Mouse (Mus musculus): ENCODE measurements around the gene Klhdc9. TPM values are rescaled to one million over a fixed set of nuclear protein-coding genes. Genes with fewer than 3 reads are reported as not detected.
A peak's percentile ranks its signal among the peaks of the same experiment; 100 is the strongest.

Klhdc9 gene
- polyA plus RNA-seq (2017; shearing (Covaris generic)) = under 1 TPM in 1 of 2 experiments, not detected in 1; 0.48 TPM

GRCm38 (mm10) chr1:171360656-171361055 lies at the start of gene Klhdc9:
Gene Klhdc9 (minus strand): TSS chr1:171360798.
- ATAC-seq = peak; percentile 90

- ATAC-seq = no peak
Observed at GRCm38 (mm10) chr1:171410231-171410630, 49.6 kb upstream of the Klhdc9 start.

- no peak for ATAC-seq
Observed at GRCm38 (mm10) chr1:171407263-171407662, 46.7 kb upstream of the Klhdc9 start.

- ATAC-seq = no peak
Observed at GRCm38 (mm10) chr1:171402991-171403390, 42.4 kb upstream of the Klhdc9 start.

- ATAC-seq = no peak
Observed at GRCm38 (mm10) chr1:171401821-171402220, 41.2 kb upstream of the Klhdc9 start.

- peak; percentile 69 for ATAC-seq
Observed at GRCm38 (mm10) chr1:171390101-171390500, 29.5 kb upstream of the Klhdc9 start.

GRCm38 (mm10) chr1:171388376-171389102 lies 27.9 kb upstream of the Klhdc9 start, which contains the start of gene Arhgap30:
Gene Arhgap30 (plus strand): TSS chr1:171388954.
- ATAC-seq = peak; percentile 90

- no peak for ATAC-seq
Observed at GRCm38 (mm10) chr1:171387099-171387498, 26.5 kb upstream of the Klhdc9 start.

GRCm38 (mm10) chr1:171385171-171385570 lies 24.6 kb upstream of the Klhdc9 start:
- ATAC-seq = no peak

- no peak for ATAC-seq
Observed at GRCm38 (mm10) chr1:171384361-171384760, 23.8 kb upstream of the Klhdc9 start.

- ATAC-seq = no peak
Observed at GRCm38 (mm10) chr1:171382096-171382620, 21.6 kb upstream of the Klhdc9 start.

- ATAC-seq = peak; percentile 95
Observed at GRCm38 (mm10) chr1:171379935-171380599, 19.5 kb upstream of the Klhdc9 start.

- ATAC-seq = no peak
Observed at GRCm38 (mm10) chr1:171378298-171378697, 17.7 kb upstream of the Klhdc9 start.

- no peak for ATAC-seq
Observed at GRCm38 (mm10) chr1:171375646-171376097, 15.1 kb upstream of the Klhdc9 start.

GRCm38 (mm10) chr1:171373946-171374345 lies 13.3 kb upstream of the Klhdc9 start:
- ATAC-seq = no peak

- no peak for ATAC-seq
Observed at GRCm38 (mm10) chr1:171372880-171373279, 12.3 kb upstream of the Klhdc9 start.

GRCm38 (mm10) chr1:171369845-171370556 lies 9.4 kb upstream of the Klhdc9 start, which contains the start of gene Nectin4:
Gene Nectin4 (plus strand): TSS chr1:171370099.
- no peak for ATAC-seq

GRCm38 (mm10) chr1:171365934-171366333 lies 5.3 kb upstream of the Klhdc9 start:
- ATAC-seq = no peak

GRCm38 (mm10) chr1:171361106-171362103 lies 807 bp upstream of the Klhdc9 start:
- ATAC-seq = peak; percentile 66

- ATAC-seq = no peak
Observed at GRCm38 (mm10) chr1:171360253-171360652, 345 bp downstream of the Klhdc9 start.

- ATAC-seq = peak; percentile 41
Observed at GRCm38 (mm10) chr1:171358421-171358820, 2.2 kb downstream of the Klhdc9 start.

GRCm38 (mm10) chr1:171356814-171357213 lies 3.8 kb downstream of the Klhdc9 start:
- ATAC-seq = no peak
